Mouse (Mus musculus) MEL (cell line): Measurements from ENCODE around the gene Pgpep1l. TPM values are rescaled to one million over a fixed set of nuclear protein-coding genes. Genes with fewer than 3 reads are reported as not detected.

Source experiments
- DNase-seq: peaks from one replicate; pipeline ENCODE4 v3.0.0; 2011; ENCODE audit warnings: low read depth, low spot score
- H3K27ac ChIP-seq: 2 replicates; pipeline ENCODE4 v1.5.1; 2012; ENCODE audit warnings: low read depth, mild to moderate bottlenecking, control low read depth, low read length, moderate library complexity; ENCODE audit not compliant: control insufficient read depth
- H3K27me3 ChIP-seq, 2 experiments: fragments of 150-350 bp in 1 of 2; sonication (generic) in 1 of 2; 2 replicates each; pipeline ENCODE4 v1.6.1; 2012; ENCODE audit warnings: low read length in 2 of 2, mild to moderate bottlenecking in 2 of 2, improper control_type of control experiment in 1 of 2, moderate library complexity in 1 of 2; ENCODE audit not compliant: insufficient read depth in 2 of 2, control insufficient read depth in 1 of 2
- H3K36me3 ChIP-seq, 2 experiments: 2 replicates each; pipeline ENCODE4 v1.6.1; 2012 to 2014; ENCODE audit warnings: low read length in 2 of 2, improper control_type of control experiment in 1 of 2, inconsistent platforms in 1 of 2, mild to moderate bottlenecking in 1 of 2; ENCODE audit not compliant: insufficient read depth in 2 of 2, control insufficient read depth in 1 of 2
- H3K4me1 ChIP-seq, 2 experiments: fragments of 150-350 bp in 1 of 2; sonication (generic) in 1 of 2; 2 replicates each; pipeline ENCODE4 v1.6.1; 2012; ENCODE audit warnings: low read length in 2 of 2, improper control_type of control experiment in 1 of 2, mild to moderate bottlenecking in 1 of 2; ENCODE audit not compliant: insufficient read depth in 2 of 2, control insufficient read depth in 1 of 2
- H3K4me3 ChIP-seq, 2 experiments: fragments of 150-350 bp in 1 of 2; sonication (generic) in 1 of 2; 2 replicates each; pipeline ENCODE4 v1.5.1; 2012; ENCODE audit warnings: low read depth in 2 of 2, low read length in 2 of 2, mild to moderate bottlenecking in 2 of 2, moderate library complexity in 2 of 2, control low read depth in 1 of 2, improper control_type of control experiment in 1 of 2; ENCODE audit not compliant: control insufficient read depth in 1 of 2, insufficient read depth in 1 of 2
- H3K79me2 ChIP-seq: 2 replicates; pipeline ENCODE4 v1.6.1; 2012; ENCODE audit warnings: mild to moderate bottlenecking, low read length, moderate library complexity; ENCODE audit not compliant: control insufficient read depth, poor library complexity, insufficient read depth
- H3K9ac ChIP-seq: 2 replicates; pipeline ENCODE4 v1.6.1; 2012; ENCODE audit warnings: low read depth, mild to moderate bottlenecking, control low read depth, low read length, moderate library complexity; ENCODE audit not compliant: control insufficient read depth, poor library complexity, severe bottlenecking
- H3K9me3 ChIP-seq: fragments of 150-350 bp; sonication (generic); replicated peaks from 2 replicates; pipeline ENCODE4 v1.6.1; 2012; ENCODE audit warnings: mild to moderate bottlenecking, low read length, improper control_type of control experiment, moderate library complexity; ENCODE audit not compliant: insufficient read depth
- BHLHE40 ChIP-seq: IDR thresholded peaks from 2 replicates; pipeline ENCODE4 v1.6.1; 2012; ENCODE audit warnings: low read depth, mild to moderate bottlenecking, inconsistent platforms, low read length, improper control_type of control experiment, borderline replicate concordance
- CHD2 ChIP-seq: IDR thresholded peaks from 2 replicates; pipeline ENCODE4 v1.6.1; 2011; ENCODE audit warnings: low read length, improper control_type of control experiment
- CTCF ChIP-seq, 3 experiments: IDR thresholded peaks in 2 of 3; conservative IDR thresholded peaks in 1 of 3; 2 replicates each; pipeline ENCODE4 v1.5.1; 2011 to 2012; ENCODE audit warnings: low read length in 3 of 3, low read depth in 2 of 3, mild to moderate bottlenecking in 2 of 3, improper control_type of control experiment in 1 of 3, inconsistent platforms in 1 of 3, mixed read lengths in 1 of 3, moderate library complexity in 1 of 3; ENCODE audit not compliant: control insufficient read depth in 1 of 3, insufficient read depth in 1 of 3, poor library complexity in 1 of 3, severe bottlenecking in 1 of 3
- GATA1 ChIP-seq: IDR thresholded peaks from 2 replicates; pipeline ENCODE4 v1.6.1; 2011; ENCODE audit warnings: low read depth, low read length, improper control_type of control experiment
- JUND ChIP-seq: IDR thresholded peaks from 2 replicates; pipeline ENCODE4 v1.6.1; 2011; ENCODE audit warnings: low read depth, mild to moderate bottlenecking, improper control_type of control experiment, low read length
- KAT2A ChIP-seq: conservative IDR thresholded peaks from 2 replicates; pipeline ENCODE4 v1.6.1; 2012; ENCODE audit warnings: low read depth, low read length, improper control_type of control experiment, inconsistent platforms
- MAFK ChIP-seq: IDR thresholded peaks from 2 replicates; pipeline ENCODE4 v1.6.1; 2011; ENCODE audit warnings: low read depth, mild to moderate bottlenecking, low read length, improper control_type of control experiment, borderline replicate concordance
- MAX ChIP-seq: IDR thresholded peaks from 2 replicates; pipeline ENCODE4 v1.6.1; 2011; ENCODE audit warnings: low read length, improper control_type of control experiment
- MAZ ChIP-seq: IDR thresholded peaks from 2 replicates; pipeline ENCODE4 v1.6.1; 2012; ENCODE audit warnings: low read depth, mild to moderate bottlenecking, inconsistent platforms, low read length, improper control_type of control experiment
- MYB ChIP-seq: IDR thresholded peaks from 2 replicates; pipeline ENCODE4 v1.6.1; 2011; ENCODE audit warnings: mild to moderate bottlenecking, low read depth, low read length, improper control_type of control experiment
- NELFE ChIP-seq: IDR thresholded peaks from 2 replicates; pipeline ENCODE4 v1.6.1; 2011; ENCODE audit warnings: low read depth, low read length, improper control_type of control experiment
- NRF1 ChIP-seq: IDR thresholded peaks from 2 replicates; pipeline ENCODE4 v1.6.1; 2014; ENCODE audit warnings: low read depth, mild to moderate bottlenecking, inconsistent platforms, low read length, improper control_type of control experiment, moderate library complexity; ENCODE audit not compliant: poor library complexity, insufficient read depth, severe bottlenecking
- RAD21 ChIP-seq: IDR thresholded peaks from 2 replicates; pipeline ENCODE4 v1.6.1; 2011; ENCODE audit warnings: mild to moderate bottlenecking, low read depth, low read length, improper control_type of control experiment
- RCOR1 ChIP-seq: IDR thresholded peaks from 2 replicates; pipeline ENCODE4 v1.6.1; 2012; ENCODE audit warnings: low read depth, mild to moderate bottlenecking, inconsistent platforms, low read length, improper control_type of control experiment
- SIN3A ChIP-seq: IDR thresholded peaks from 2 replicates; pipeline ENCODE4 v1.6.1; 2012; ENCODE audit warnings: low read length, improper control_type of control experiment, inconsistent platforms
- TAL1 ChIP-seq: IDR thresholded peaks from 2 replicates; pipeline ENCODE4 v1.6.1; 2012; ENCODE audit warnings: mild to moderate bottlenecking, inconsistent platforms, low read length, moderate library complexity, mixed read lengths
- TCF12 ChIP-seq: IDR thresholded peaks from 2 replicates; pipeline ENCODE4 v1.6.1; 2014; ENCODE audit warnings: low read depth, mild to moderate bottlenecking, inconsistent platforms, low read length, improper control_type of control experiment, moderate library complexity
- UBTF ChIP-seq: IDR thresholded peaks from 2 replicates; pipeline ENCODE4 v1.6.1; 2012; ENCODE audit warnings: low read depth, mild to moderate bottlenecking, inconsistent platforms, low read length, improper control_type of control experiment, moderate library complexity, borderline replicate concordance; ENCODE audit not compliant: insufficient read depth
- ZC3H11A ChIP-seq: IDR thresholded peaks from 2 replicates; pipeline ENCODE4 v1.6.1; 2012; ENCODE audit warnings: low read depth, mild to moderate bottlenecking, inconsistent platforms, low read length, improper control_type of control experiment
- polyA plus RNA-seq, 2 experiments: library from polyadenylated mRNA; stranded (reverse) in 1 of 2; unstranded in 1 of 2; fragments of >175 nt in 1 of 2; fragments of >200 nt in 1 of 2; gene quantifications; 2 replicates each; pipeline versions ENCODE4 v1.2.1 to v1.2.4; 2012; ENCODE audit warnings: low replicate concordance in 2 of 2, low read depth in 1 of 2; ENCODE audit not compliant: insufficient read length in 2 of 2, insufficient read depth in 1 of 2, missing spikeins in 1 of 2
- total RNA-seq: library from RNA; depleted of rRNA; stranded (reverse); fragments of 300-350 nt; gene quantifications from 2 replicates; pipeline ENCODE4 v1.2.3, GENCODE M21; 2012

Pgpep1l gene
- total and polyA plus RNA-seq, 3 experiments, result not detected

GRCm38 (mm10) chr7:68282304-68283132 lies 18.5 kb upstream of the Pgpep1l start:
- H3K4me3 ChIP-seq, result no peak overlapping the region
- H3K9ac ChIP-seq, result no peak overlapping the region
- TF ChIP-seq CTCF (IDR thresholded peaks at IDR 0.05 in 2 of 3, conservative IDR thresholded peaks at IDR 0.05 in 1 of 3; ENCODE audit: control insufficient read depth in 1 of 3, insufficient read depth in 1 of 3, low read depth in 2 of 3, low read length in 3 of 3, poor library complexity in 1 of 3, severe bottlenecking in 1 of 3) (no peak), GATA1 (no peak), UBTF (no peak), MAZ (no peak), CHD2 (no peak), MAFK (no peak), JUND (no peak), TAL1 (no peak), NELFE (no peak), KAT2A (no peak), SIN3A (no peak), MAX (no peak), BHLHE40 (no peak), TCF12 (no peak), MYB (no peak), NRF1 (no peak)
- H3K27me3 ChIP-seq, result no peaks in the 10 kb centered on the region
- no peaks in the 10 kb centered on the region for H3K9me3 ChIP-seq
- DNase-seq, result no peak
- H3K36me3 ChIP-seq, result no peaks in the 10 kb centered on the region
- no peaks in the 10 kb centered on the region for H3K4me1 ChIP-seq
- no peaks in the 10 kb centered on the region for H3K79me2 ChIP-seq
- no peak overlapping the region for H3K27ac ChIP-seq

DNA sequence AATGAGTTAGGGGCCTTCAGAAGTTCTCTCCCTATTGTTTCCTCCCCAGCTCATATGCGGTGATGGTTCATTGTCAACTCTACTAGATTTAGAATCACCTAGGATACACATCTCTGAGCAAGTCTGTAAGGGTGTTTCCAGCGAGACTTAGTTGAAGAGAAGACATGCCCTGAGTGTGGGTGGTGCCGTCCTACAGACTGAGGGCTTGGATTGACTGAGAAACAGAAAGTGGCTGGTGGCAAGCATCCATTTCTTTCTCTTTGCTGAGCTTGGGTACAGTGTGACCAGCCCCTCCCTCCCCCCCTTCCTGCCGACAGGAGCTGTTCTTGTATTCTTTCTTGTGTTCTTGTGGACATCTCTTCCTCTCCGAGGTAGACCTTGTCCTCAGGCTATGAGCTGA lies 17.3 kb upstream of the Pgpep1l start:
- H3K9ac ChIP-seq, result no peak overlapping the region
- no peak overlapping the region for H3K27ac ChIP-seq
- no peak for TF ChIP-seq NRF1
- no peak for TF ChIP-seq ZC3H11A
- no peak for TF ChIP-seq RAD21
- no peak for TF ChIP-seq MAFK
- no peak for TF ChIP-seq GATA1
- TF ChIP-seq RCOR1, result no peak
- H3K9me3 ChIP-seq, result no peaks in the 10 kb centered on the region
- H3K4me3 ChIP-seq, result no peak overlapping the region
- H3K36me3 ChIP-seq, result no peaks in the 10 kb centered on the region
- H3K27me3 ChIP-seq, result no peaks in the 10 kb centered on the region
- DNase-seq, result no peak
- no peaks in the 10 kb centered on the region for H3K79me2 ChIP-seq
- H3K4me1 ChIP-seq, result no peaks in the 10 kb centered on the region
